Mouse (Mus musculus): ENCODE measurements at regions not wholly inside any gene's neighbourhood (a gene's known extent, or its start where the extent isn't known, plus 50 kb on each side); places are given as distances from the start of the nearest gene placed in this dataset.
"Not testable (repeated sequence)": the region's sequence is repeated elsewhere in the genome, so short reads cannot be mapped to it uniquely, and the experiment has no call there.

DNA sequence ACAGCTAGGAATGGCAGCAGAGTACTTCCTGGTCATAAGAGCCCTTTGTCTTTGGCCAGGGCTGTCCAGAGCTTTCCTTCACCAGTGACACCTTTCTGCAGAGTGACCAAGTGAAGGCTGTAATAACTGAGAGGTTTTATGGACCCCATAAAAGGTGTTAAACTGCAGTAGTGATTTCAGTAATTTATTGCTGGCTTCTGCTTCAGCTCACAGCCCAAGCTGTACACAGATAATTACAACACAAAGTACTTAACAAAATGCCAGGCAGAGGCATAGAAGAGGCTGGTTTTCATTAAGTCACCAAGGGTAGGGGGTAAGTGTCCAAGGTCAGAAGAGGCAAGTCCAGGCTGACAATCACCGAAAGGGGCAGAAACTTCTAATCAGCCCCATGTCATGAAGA lies 83.8 kb downstream of the Eif4e start:
- DNase-seq (ENCODE audit: low spot score in 2 of 2), result no peak

DNA sequence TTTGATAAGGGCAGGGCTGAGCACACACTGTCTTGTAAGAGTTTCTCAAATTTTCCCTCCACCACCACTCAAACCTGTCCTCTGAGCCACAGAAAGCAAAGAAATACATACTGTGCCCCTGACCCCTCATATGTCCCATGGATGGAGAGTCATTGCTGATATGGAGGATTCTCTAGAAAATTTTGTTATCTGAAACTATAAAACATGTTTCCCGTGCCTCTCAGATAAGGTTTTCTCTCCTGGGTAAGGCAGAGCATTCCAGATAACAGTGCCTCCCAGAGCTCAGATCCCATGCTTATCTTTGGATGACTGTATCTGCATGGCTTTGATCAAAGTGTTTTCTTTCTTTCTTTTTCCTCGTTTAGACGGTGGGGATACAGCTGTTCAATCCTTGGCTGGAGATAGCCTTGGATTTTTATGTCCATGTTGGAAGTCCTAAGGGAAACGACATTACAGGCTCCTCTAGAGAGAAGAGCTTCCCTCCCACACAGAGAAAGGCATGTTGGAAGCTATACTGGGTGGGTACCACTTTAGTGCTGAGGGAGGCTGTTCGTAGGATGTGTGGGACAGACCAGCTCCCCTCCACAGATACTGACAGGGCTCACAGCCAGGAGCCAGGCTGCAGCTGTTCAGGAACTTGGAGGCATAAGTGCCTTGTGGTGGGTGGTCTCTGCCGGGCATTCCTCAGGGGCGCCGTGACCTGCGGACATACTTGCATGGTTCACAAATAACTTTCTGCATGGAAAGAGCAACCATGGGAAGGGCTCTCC lies 87.1 kb downstream of the Eif4e start:
- DNase-seq (ENCODE audit: low spot score in 2 of 2), result no peak

- no peak for DNase-seq (ENCODE audit: low spot score in 2 of 2)
Measured at GRCm38 (mm10) chr3:138613680-138614079, 87.7 kb downstream of the Eif4e start.

GRCm38 (mm10) chr3:138614899-138615298 lies 88.9 kb downstream of the Eif4e start:
- DNase-seq (ENCODE audit: low spot score in 2 of 2), result no peak

DNA sequence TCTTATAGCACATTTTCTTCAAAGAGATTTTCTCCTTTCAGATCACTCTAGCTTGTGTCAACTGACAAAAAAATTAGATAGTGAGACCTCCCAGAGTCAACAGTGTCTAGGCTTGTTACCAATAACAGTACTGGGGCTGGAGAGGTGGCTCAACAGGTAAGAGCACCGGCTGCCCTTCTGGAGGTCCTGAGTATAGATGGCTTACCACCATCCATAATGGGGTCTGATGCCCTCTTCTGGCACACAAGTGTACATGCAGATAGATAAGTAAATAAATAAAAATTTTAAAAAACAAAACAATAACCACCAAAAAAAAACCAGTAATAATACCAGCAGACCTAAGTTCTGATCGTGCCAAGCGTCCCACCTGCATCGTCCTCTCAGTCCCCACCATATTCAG lies 94.3 kb downstream of the Eif4e start:
- no peak for DNase-seq (ENCODE audit: low spot score in 2 of 2)

DNA sequence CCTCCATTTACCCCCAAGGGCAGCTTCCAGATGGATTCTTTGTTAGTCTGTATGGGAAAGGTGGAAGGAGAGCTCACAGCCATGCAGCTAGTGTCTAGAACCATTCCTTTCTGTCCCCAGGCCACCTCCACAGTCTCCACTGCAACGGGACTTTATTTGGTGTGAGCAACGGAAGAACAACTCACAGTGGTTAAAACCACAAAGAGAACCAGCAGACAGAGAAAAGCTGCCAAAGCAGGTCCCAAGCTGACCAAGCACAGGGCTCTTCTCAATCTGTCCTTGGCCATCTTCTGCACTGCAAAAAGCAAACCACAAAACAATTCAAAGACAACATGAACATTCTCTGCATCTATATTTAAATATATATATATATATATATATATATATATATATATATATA lies 98.1 kb downstream of the Eif4e start:
- no peak for DNase-seq (ENCODE audit: low spot score in 2 of 2)

DNA sequence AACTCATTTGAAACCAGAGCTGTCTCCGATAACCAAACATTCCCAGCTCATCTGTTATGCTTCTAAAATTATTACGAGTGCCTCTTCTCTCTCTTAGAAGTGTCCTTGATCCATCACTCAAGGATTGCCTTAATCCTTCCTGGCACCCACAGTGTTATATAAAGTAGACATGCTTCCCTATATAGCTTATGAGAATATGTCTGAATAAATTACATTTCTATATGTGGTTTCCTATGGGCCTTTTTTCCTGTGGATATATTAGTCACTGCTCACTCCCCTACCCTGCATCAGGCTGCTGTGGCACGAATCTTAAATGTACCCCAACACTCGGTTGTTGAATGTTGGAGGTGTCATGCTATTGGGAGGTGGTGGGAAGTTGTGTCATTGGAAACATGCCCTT lies 100.3 kb downstream of the Eif4e start:
- DNase-seq (ENCODE audit: low spot score in 2 of 2), result no peak

DNA sequence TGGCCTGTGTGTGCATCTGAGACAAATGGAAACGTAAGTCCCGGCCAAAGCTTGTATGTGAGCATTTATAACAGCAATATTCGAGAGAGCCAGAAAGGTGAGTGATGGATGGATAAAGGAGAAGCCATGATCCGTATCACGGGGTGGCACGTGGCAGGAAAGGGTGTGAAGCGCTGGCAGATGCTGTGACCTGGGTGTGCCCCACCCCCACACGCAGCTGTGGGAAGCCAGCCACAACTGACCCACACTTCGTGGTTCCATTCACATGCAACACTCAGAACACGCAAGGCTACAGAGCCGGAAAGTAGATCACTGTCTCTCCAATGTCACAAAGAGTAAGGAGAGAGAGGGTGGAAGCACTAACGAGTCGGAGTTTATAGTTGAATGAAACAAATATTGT lies 104.3 kb downstream of the Eif4e start:
- no peak for DNase-seq (ENCODE audit: low spot score in 2 of 2)

GRCm38 (mm10) chr3:138632086-138632485 lies 106.1 kb downstream of the Eif4e start:
- no peak for DNase-seq (ENCODE audit: low spot score in 2 of 2)

- no peak for DNase-seq (ENCODE audit: low spot score in 2 of 2)
Measured at GRCm38 (mm10) chr3:138642026-138642425, 100.0 kb upstream of the Tspan5 start.

GRCm38 (mm10) chr3:138643951-138644285 lies 98.1 kb upstream of the Tspan5 start:
- no peak for DNase-seq (ENCODE audit: low spot score in 2 of 2)

- DNase-seq (ENCODE audit: low spot score in 2 of 2), result peak in 1 of 2 experiments; percentile 9
Measured at GRCm38 (mm10) chr3:138644286-138644951, 97.6 kb upstream of the Tspan5 start.

GRCm38 (mm10) chr3:138645320-138645719 lies 96.7 kb upstream of the Tspan5 start:
- DNase-seq (ENCODE audit: low spot score in 2 of 2), result peak in 1 of 2 experiments; percentile 15

DNA sequence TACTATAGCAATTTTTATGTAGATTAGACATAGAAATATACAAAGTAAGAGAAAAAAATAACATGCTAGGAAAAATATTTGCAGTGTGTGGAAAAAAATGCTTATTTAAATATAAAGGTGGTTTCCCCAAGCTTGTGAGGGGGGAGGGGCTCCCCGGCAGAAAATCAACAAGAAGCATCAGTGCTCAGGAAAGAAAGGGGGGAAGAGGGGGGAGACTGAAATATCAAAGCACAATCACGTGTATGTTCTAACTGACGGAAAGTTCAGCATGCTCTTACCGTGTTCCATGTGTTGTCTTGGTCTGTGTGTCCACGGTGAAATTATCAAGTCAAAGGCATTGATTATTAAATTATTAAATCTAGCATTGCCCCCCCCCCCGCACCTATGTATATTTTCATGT lies 92.3 kb upstream of the Tspan5 start:
- DNase-seq (ENCODE audit: low spot score in 2 of 2), result no peak

- not testable (repeated sequence) for DNase-seq (ENCODE audit: low spot score in 2 of 2)
Measured at GRCm38 (mm10) chr3:138650671-138651070, 91.3 kb upstream of the Tspan5 start.

- no peak for DNase-seq (ENCODE audit: low spot score in 2 of 2)
Measured at GRCm38 (mm10) chr3:138651361-138652205, 90.4 kb upstream of the Tspan5 start.

- DNase-seq (ENCODE audit: low spot score in 2 of 2), result no peak
Measured at GRCm38 (mm10) chr3:138652206-138652605, 89.8 kb upstream of the Tspan5 start.

DNA sequence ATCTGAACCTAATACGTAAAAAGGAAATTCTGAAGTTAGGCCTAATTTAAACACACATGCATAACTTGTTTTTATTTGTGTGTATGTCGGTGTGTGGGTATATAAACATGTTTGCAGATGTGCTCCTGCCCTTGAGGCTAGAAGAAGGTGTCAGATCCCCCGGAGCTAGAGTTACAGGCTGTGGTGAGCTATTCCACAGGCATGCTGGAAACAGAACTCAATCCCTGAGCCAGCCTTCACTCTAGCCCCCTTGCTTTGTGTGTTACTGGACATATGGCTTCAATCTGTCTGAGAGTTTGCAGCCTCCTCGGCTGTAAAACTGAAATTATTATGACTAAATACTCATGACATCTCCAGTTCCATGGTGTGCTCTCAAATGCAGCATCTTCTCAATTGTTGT lies 89.3 kb upstream of the Tspan5 start:
- DNase-seq (ENCODE audit: low spot score in 2 of 2), result no peak

DNA sequence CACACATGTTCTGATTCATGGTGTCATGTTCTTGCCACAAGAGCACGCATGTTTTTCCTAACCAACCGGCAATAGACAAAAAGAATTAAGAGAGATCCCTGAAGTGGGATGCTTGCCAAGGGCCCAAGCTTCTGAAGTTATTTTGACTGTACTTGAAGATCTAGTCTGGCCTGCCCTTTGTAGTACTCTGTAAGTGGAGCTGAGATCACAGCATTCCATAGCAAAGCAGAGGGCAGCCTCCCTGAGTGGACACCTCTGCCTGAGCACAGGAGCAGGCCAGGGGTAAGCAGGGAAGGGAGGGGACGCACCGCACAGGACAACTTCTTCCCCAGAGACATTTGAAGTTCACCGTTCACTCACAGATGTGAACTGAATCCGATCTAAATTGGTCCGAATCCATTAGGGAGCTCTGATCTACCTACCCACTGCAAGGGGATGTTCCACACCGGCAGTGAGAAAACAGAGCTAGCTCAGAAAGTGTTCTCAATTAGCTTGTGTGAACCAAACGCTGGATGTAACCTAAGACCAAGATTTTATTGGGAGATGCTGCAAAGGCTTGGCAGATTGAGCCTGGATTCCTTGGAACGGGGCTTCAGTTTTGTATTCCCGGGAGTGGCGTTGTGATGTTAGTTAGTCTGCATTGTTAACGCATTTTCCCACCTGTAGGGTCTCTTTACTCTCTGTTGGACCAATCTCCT lies 88.3 kb upstream of the Tspan5 start:
- DNase-seq (ENCODE audit: low spot score in 2 of 2), result no peak

DNA sequence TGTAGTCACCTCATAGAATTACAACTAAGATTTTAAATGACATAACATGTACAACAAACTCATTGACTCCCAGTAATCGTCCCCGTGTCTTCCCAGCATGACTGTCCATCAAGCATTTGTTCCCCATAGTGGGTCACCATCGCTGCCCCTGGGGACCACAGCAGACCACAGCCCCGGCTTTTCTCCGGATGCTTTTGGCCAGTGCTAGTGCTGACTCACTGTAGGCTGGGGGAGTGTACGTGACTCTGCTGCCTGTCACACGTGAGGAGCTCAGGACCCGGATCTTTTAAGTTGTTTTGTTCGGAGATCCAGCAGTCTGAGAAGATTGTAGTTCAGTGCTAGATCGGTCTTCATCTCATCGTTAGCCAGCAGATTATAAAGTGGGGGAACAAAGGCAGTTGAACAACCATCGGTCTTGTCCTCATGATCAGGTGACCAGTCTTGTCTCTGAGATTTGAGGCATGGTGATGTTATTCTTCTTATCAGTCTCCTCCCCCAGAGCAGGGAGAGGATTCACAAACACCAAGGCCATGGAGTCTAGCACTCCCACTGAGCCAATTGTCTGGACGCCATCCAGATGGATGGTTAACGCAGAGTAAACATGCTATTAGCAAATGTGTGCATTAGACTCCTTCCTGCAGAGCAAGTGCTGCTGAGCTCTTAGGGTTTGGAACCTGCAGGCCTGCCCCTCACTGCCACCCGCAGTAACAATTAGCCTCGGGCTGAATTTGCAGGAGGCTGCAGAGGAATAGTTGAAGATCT lies 87.2 kb upstream of the Tspan5 start:
- no peak for DNase-seq (ENCODE audit: low spot score in 2 of 2)

- no peak for DNase-seq (ENCODE audit: low spot score in 2 of 2)
Measured at GRCm38 (mm10) chr3:138655479-138655878, 86.5 kb upstream of the Tspan5 start.

Data from adrenal gland, postnatal 4 days (tissue).